Mouse (Mus musculus) hindbrain, embryonic 12.5 days (tissue): ENCODE data around the gene Musk. TPM values are rescaled to one million over a fixed set of nuclear protein-coding genes. Genes with fewer than 3 reads are reported as not detected.
"Not testable (repeated sequence)": the region's sequence is repeated elsewhere in the genome, so short reads cannot be mapped to it uniquely, and the experiment has no call there.

Experiments
- ATAC-seq: fragments of 200-750 bp; cut with Nextera tagmentation; 2 replicates; pipeline ENCODE4 v1.8.0; 2017; ENCODE audit warnings: moderate TSS enrichment; ENCODE audit not compliant: low FRiP score
- H3K27ac ChIP-seq: fragments of 300-500 bp; sonication (generic); 2 replicates; pipeline ENCODE4 v1.5.1; 2016; ENCODE audit warnings: mild to moderate bottlenecking
- H3K27me3 ChIP-seq: fragments of 300-500 bp; sonication (generic); 2 replicates; pipeline ENCODE4 v1.6.1; 2016; ENCODE audit warnings: mild to moderate bottlenecking
- H3K36me3 ChIP-seq: fragments of 300-500 bp; sonication (generic); 2 replicates; pipeline ENCODE4 v1.6.1; 2016; ENCODE audit warnings: mild to moderate bottlenecking
- H3K4me1 ChIP-seq: fragments of 300-500 bp; sonication (generic); 2 replicates; pipeline ENCODE4 v1.6.1; 2016
- H3K4me2 ChIP-seq: fragments of 300-500 bp; sonication (generic); replicated peaks from 2 replicates; pipeline ENCODE4 v1.6.1; 2016; ENCODE audit warnings: mild to moderate bottlenecking
- H3K4me3 ChIP-seq: fragments of 300-500 bp; sonication (generic); 2 replicates; pipeline ENCODE4 v1.5.1; 2016; ENCODE audit warnings: mild to moderate bottlenecking
- H3K9ac ChIP-seq: fragments of 300-500 bp; sonication (generic); 2 replicates; pipeline ENCODE4 v1.6.1; 2016; ENCODE audit warnings: mild to moderate bottlenecking, moderate library complexity
- H3K9me3 ChIP-seq: fragments of 300-500 bp; sonication (generic); replicated peaks from 2 replicates; pipeline ENCODE4 v1.6.1; 2016; ENCODE audit warnings: mild to moderate bottlenecking
- WGBS: fragments of 180-500 bp; shearing (Covaris S2); methylation state at CpG from one replicate; pipeline ENCODE4 v1.1.7; 2016; 5-methylcytosine and 5-hydroxymethylcytosine counted together
- polyA plus RNA-seq: library from polyadenylated mRNA; unstranded; fragments of >200 nt; fragmentation: Nextera tagmentation; extraction: Ambion mirVana; gene quantifications from 2 replicates; pipeline ENCODE4 v1.2.1, GENCODE M21; 2016

Gene Musk
- polyA plus RNA-seq: 0.37 and 1.5 TPM in 2 replicates

DNA sequence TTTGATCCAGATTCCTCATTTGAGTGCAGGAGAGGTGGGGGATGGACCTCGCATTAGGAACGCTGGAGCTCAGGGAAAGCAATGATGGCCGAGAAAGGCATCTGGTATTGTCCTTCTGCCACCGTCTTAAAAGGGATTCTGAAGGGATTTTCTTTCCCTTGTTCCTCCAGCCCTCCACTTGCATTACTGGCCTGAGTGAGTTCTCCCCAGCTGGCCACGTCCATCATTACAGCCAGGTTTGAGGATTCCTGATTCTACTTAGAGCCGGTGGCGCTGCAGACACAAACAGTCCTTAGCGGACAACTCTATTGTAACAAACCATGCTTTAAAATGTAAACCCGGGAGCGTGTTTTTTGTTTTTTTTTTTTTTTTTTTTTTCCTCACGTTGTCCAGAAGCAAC is at the start of gene Musk:
Gene Musk (plus strand): TSS at position 274 of the 400 bp plus-strand sequence.
- H3K4me1 ChIP-seq: no peaks in the 10 kb centered on the region
- H3K27ac ChIP-seq: no peak within 1 kb of the TSS
- no peaks in the 10 kb centered on the region for H3K9me3 ChIP-seq
- ATAC-seq: no peak
- 68% methylated on average over 11 of the region's 11 CpGs for WGBS
- H3K36me3 ChIP-seq: no peaks in the 10 kb centered on the region
- no peak within 1 kb of the TSS for H3K9ac ChIP-seq
- no peaks in the 10 kb centered on the region for H3K27me3 ChIP-seq
- H3K4me3 ChIP-seq: no peak within 1 kb of the TSS
- H3K4me2 ChIP-seq: no peak within 1 kb of the TSS

DNA sequence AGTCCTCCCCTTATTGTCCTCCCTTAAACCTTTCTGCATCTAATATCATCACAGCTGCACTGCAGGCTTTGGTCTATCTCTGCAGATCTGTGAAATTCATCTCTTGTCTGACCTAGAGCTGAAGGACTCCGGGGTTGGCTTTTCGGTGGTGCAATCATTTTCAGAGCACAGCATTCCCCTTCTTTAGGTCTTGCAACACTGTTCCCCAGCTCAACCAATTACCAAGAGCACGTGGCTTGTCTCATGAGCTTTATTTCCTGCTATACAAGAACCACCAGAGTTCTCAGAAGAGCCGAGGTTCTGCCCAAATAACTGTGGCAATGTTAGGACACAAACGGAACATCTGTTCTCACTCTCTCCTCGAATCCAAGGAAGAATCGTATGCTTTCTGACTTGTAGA is 45.3 kb upstream of the Musk start:
- H3K4me1 ChIP-seq: no peaks in the 10 kb centered on the region
- 79% methylated on average over 7 of the region's 7 CpGs for WGBS
- no peaks in the 10 kb centered on the region for H3K27me3 ChIP-seq
- H3K9ac ChIP-seq: no peak overlapping the region
- H3K36me3 ChIP-seq: no peaks in the 10 kb centered on the region
- H3K9me3 ChIP-seq: no peaks in the 10 kb centered on the region
- no peak overlapping the region for H3K4me2 ChIP-seq
- no peak for ATAC-seq
- H3K27ac ChIP-seq: no peak overlapping the region
- no peak overlapping the region for H3K4me3 ChIP-seq

DNA sequence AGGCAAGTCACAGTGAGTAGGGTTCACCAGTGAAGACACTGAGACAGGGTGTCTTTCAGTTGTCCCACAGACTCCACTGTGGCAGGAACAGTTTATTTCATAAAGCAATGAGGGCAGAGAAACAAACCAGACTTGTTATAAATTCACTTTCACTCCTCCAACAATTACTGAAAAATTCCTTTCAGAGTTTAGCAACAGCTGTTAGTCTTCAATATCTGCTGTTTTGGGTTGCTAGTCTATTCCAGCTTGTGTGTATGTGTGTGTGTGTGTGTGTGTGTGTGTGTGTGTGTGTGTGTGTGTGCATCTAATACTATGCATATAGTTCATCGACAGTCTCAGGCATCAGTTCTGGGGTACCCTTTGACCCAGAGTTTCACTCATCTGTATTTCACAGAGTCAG is 40.2 kb upstream of the Musk start:
- H3K4me2 ChIP-seq: no peak overlapping the region
- no peak overlapping the region for H3K9ac ChIP-seq
- no peaks in the 10 kb centered on the region for H3K9me3 ChIP-seq
- H3K27ac ChIP-seq: no peak overlapping the region
- ATAC-seq: no peak
- H3K27me3 ChIP-seq: no peaks in the 10 kb centered on the region
- no peaks in the 10 kb centered on the region for H3K36me3 ChIP-seq
- H3K4me3 ChIP-seq: no peak overlapping the region
- no peaks in the 10 kb centered on the region for H3K4me1 ChIP-seq
- 94% methylated on average over 1 of the region's 1 CpGs for WGBS

GRCm38 (mm10) chr4:58252381-58252780 is 33.4 kb upstream of the Musk start:
- Histone ChIP-seq H3K27ac (no peak overlapping the region), H3K9me3 (no peaks in the 10 kb centered on the region), H3K9ac (no peak overlapping the region), H3K4me2 (no peak overlapping the region), H3K4me1 (no peaks in the 10 kb centered on the region), H3K36me3 (no peaks in the 10 kb centered on the region), H3K27me3 (no peaks in the 10 kb centered on the region), H3K4me3 (no peak overlapping the region)
- no peak for ATAC-seq
- WGBS: 94% methylated on average over 3 of the region's 3 CpGs

DNA sequence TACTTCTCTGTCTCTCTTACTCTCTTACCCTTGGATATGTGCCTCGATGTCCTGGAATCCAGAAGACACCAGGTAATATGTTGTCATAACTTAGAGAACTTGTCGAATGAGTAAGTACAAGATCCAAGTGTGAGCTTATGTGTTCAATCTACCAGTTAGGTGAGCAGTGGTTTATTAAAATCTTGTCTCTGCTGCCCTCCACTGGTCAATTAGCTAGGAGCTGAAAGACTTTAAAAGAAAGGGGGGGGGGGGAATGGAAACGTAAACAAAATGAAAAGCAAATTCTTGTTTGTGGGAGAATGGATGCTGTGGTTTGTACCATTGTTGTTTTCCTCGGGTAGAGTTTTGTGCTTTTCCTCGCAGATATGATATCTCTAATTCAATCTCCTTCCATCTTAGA is 32.4 kb upstream of the Musk start:
- Histone ChIP-seq H3K9ac (no peak overlapping the region), H3K27ac (no peak overlapping the region), H3K4me2 (no peak overlapping the region), H3K9me3 (no peaks in the 10 kb centered on the region), H3K36me3 (no peaks in the 10 kb centered on the region), H3K27me3 (no peaks in the 10 kb centered on the region), H3K4me3 (no peak overlapping the region), H3K4me1 (no peaks in the 10 kb centered on the region)
- ATAC-seq: no peak
- 40% methylated on average over 5 of the region's 5 CpGs for WGBS

GRCm38 (mm10) chr4:58260767-58261166 is 25.0 kb upstream of the Musk start:
- H3K4me3 ChIP-seq: not testable (repeated sequence)
- WGBS: 94% methylated on average over 21 of the region's 21 CpGs

GRCm38 (mm10) chr4:58266294-58266693 is 19.5 kb upstream of the Musk start:
- ATAC-seq: no peak
- H3K9me3 ChIP-seq: no peaks in the 10 kb centered on the region
- H3K4me1 ChIP-seq: no peaks in the 10 kb centered on the region
- H3K9ac ChIP-seq: no peak overlapping the region
- H3K4me2 ChIP-seq: no peak overlapping the region
- H3K4me3 ChIP-seq: no peak overlapping the region
- 60% methylated on average over 7 of the region's 7 CpGs for WGBS
- H3K27ac ChIP-seq: no peak overlapping the region
- no peaks in the 10 kb centered on the region for H3K36me3 ChIP-seq
- no peaks in the 10 kb centered on the region for H3K27me3 ChIP-seq

More at GRCm38 (mm10) chr4:58260767-58261166, 25.0 kb upstream of the Musk start:
- not testable (repeated sequence) for H3K27ac ChIP-seq, H3K9ac ChIP-seq, H3K27me3 ChIP-seq, H3K4me1 ChIP-seq, ATAC-seq, H3K9me3 ChIP-seq, H3K4me2 ChIP-seq, H3K36me3 ChIP-seq

DNA sequence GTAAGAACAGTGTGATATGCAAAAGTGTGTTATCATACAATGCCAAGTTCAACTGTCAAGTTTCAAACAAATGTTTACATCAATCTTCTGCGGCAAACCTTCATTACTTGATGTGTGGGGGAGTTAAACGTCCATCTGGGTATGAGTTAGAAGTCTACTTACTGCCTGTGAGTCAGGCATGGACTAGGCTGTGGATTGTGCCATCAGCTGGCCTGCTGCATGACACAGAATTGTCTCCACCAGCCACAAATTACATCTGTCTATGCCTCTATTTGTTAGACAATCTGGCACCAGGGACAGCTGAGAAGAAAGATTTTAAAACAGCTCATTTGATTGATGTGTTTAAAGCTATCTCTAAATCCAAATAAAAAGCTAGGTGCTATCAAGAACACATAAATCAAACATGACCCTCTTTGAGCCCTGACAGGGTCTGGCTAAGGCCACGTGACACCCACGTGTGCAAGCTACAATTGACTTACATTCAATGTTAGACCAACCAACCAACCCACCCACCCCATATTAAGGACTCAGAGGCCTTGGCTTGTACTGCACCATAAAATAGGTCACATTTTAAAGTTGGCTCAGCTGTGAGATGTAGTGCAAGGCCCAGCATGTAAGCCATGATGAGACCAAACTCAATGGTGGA is 16.7 kb upstream of the Musk start:
- H3K36me3 ChIP-seq: no peaks in the 10 kb centered on the region
- no peak for ATAC-seq
- H3K9me3 ChIP-seq: no peaks in the 10 kb centered on the region
- no peak overlapping the region for H3K9ac ChIP-seq
- 0 out of 2 replicates have a peak, but pooled peaks cover 3% of the 10 kb centered on the region for H3K4me1 ChIP-seq
- no peak overlapping the region for H3K27ac ChIP-seq
- WGBS: 71% methylated on average over 4 of the region's 4 CpGs
- no peak overlapping the region for H3K4me2 ChIP-seq
- H3K27me3 ChIP-seq: no peaks in the 10 kb centered on the region
- no peak overlapping the region for H3K4me3 ChIP-seq

DNA sequence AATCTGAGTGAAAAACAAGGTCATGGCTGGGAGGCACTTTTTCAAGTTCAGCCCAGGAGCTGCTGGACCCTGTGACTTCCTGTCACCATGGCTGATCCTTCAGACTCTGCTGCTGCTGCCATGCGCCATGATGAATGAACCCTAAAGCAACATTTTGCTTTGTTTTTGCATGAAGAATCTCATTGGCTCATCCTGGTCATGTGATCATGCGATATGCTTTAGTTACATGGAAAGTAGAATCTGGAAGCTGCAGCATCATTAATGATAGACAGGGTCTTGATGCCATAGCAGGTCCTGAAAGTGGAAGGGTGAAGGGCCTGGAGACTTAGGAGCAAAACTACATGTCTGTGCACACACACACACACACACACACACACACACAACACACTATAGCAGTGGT is 15.8 kb upstream of the Musk start:
- 0 out of 2 replicates have a peak, but pooled peaks cover 3% of the 10 kb centered on the region for H3K4me1 ChIP-seq
- H3K4me2 ChIP-seq: no peak overlapping the region
- no peak overlapping the region for H3K9ac ChIP-seq
- no peak overlapping the region for H3K27ac ChIP-seq
- H3K4me3 ChIP-seq: no peak overlapping the region
- H3K36me3 ChIP-seq: no peaks in the 10 kb centered on the region
- no peaks in the 10 kb centered on the region for H3K27me3 ChIP-seq
- WGBS: 93% methylated on average over 2 of the region's 2 CpGs
- no peak for ATAC-seq
- no peaks in the 10 kb centered on the region for H3K9me3 ChIP-seq

DNA sequence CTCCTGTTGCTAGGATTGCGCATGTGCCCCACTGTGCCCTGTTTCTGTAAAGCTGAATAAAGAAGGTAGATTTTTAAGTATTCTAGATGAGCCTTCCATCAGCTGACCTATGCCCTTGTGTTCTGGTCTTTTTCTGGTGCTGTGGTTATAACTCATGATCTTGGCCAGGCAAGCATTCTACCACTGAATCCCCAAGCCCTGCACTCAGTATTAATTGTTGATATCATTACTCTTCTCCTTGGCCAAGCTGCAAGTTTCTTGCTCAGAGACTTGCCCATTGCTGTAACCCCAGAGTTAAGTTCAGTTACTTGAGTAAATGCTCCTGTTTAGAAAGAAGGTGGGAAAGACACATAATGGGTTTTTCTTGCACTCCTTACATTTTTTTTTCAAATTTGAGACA is 14.8 kb upstream of the Musk start:
- Histone ChIP-seq H3K4me3 (no peak overlapping the region), H3K27ac (no peak overlapping the region), H3K4me1 (0 out of 2 replicates have a peak, but pooled peaks cover 3% of the 10 kb centered on the region), H3K27me3 (no peaks in the 10 kb centered on the region), H3K36me3 (no peaks in the 10 kb centered on the region), H3K9me3 (no peaks in the 10 kb centered on the region), H3K4me2 (no peak overlapping the region), H3K9ac (no peak overlapping the region)
- WGBS: 97% methylated on average over 1 of the region's 1 CpGs
- no peak for ATAC-seq

GRCm38 (mm10) chr4:58271504-58272162 is 14.1 kb upstream of the Musk start:
- H3K27ac ChIP-seq: no peak overlapping the region
- H3K4me1 ChIP-seq: 0 out of 2 replicates have a peak, but pooled peaks cover 3% of the 10 kb centered on the region
- H3K4me2 ChIP-seq: no peak overlapping the region
- WGBS: 69% methylated on average over 10 of the region's 10 CpGs
- no peak overlapping the region for H3K9ac ChIP-seq
- H3K9me3 ChIP-seq: no peaks in the 10 kb centered on the region
- H3K36me3 ChIP-seq: no peaks in the 10 kb centered on the region
- no peak overlapping the region for H3K4me3 ChIP-seq
- no peaks in the 10 kb centered on the region for H3K27me3 ChIP-seq
- no peak for ATAC-seq

- Histone ChIP-seq H3K27ac (no peak overlapping the region), H3K9ac (no peak overlapping the region), H3K36me3 (no peaks in the 10 kb centered on the region), H3K9me3 (no peaks in the 10 kb centered on the region), H3K27me3 (no peaks in the 10 kb centered on the region), H3K4me1 (0 out of 2 replicates have a peak, but pooled peaks cover 3% of the 10 kb centered on the region), H3K4me2 (no peak overlapping the region), H3K4me3 (no peak overlapping the region)
- 63% methylated on average over 8 of the region's 8 CpGs for WGBS
- ATAC-seq: no peak
These were observed 10.4 kb upstream of the Musk start for GRCm38 (mm10) chr4:58275261-58275895.
